Mouse (Mus musculus) intestine, postnatal 0 days (tissue): ENCODE data around the gene Olfr1079. TPM values are rescaled to one million over a fixed set of nuclear protein-coding genes. Genes with fewer than 3 reads are reported as not detected.
"Not testable (repeated sequence)": the region's sequence is repeated elsewhere in the genome, so short reads cannot be mapped to it uniquely, and the experiment has no call there.

ENCODE experiments used
- ATAC-seq: fragments of 200-750 bp; cut with Nextera tagmentation; 2 replicates; pipeline ENCODE4 v1.8.0; 2017; ENCODE audit warnings: mild to moderate bottlenecking, moderate TSS enrichment, moderate library complexity
- H3K27ac ChIP-seq: fragments of 300-500 bp; sonication (generic); 2 replicates; pipeline ENCODE4 v1.5.1; 2014; ENCODE audit warnings: mild to moderate bottlenecking, low read depth, low read length, moderate library complexity
- H3K27me3 ChIP-seq: fragments of 300-500 bp; sonication (generic); replicated peaks from 2 replicates; pipeline ENCODE4 v1.6.1; 2014; ENCODE audit warnings: low read length, mixed read lengths; ENCODE audit not compliant: control insufficient read depth, insufficient read depth
- H3K36me3 ChIP-seq: fragments of 300-500 bp; sonication (generic); 2 replicates; pipeline ENCODE4 v1.6.1; 2014; ENCODE audit warnings: mild to moderate bottlenecking, moderate library complexity; ENCODE audit not compliant: control insufficient read depth, insufficient read depth
- H3K4me1 ChIP-seq: fragments of 300-500 bp; sonication (generic); replicated peaks from 2 replicates; pipeline ENCODE4 v1.6.1; 2014; ENCODE audit warnings: antibody characterized with exemption, low read length, mixed read lengths; ENCODE audit not compliant: control insufficient read depth, insufficient read depth
- H3K4me2 ChIP-seq: fragments of 300-500 bp; sonication (generic); replicated peaks from 2 replicates; pipeline ENCODE4 v1.6.1; 2014; ENCODE audit warnings: low read depth, mild to moderate bottlenecking, moderate library complexity
- H3K4me3 ChIP-seq: fragments of 300-500 bp; sonication (generic); 2 replicates; pipeline ENCODE4 v1.5.1; 2014; ENCODE audit warnings: low read depth, low read length
- H3K9ac ChIP-seq: fragments of 300-500 bp; sonication (generic); 2 replicates; pipeline ENCODE4 v1.6.1; 2014; ENCODE audit warnings: mild to moderate bottlenecking, low read depth, low read length
- H3K9me3 ChIP-seq: fragments of 300-500 bp; sonication (generic); 2 replicates; pipeline ENCODE4 v1.6.1; 2016; ENCODE audit warnings: mixed run types; ENCODE audit not compliant: control insufficient read depth
- CTCF ChIP-seq: sonication (generic); IDR thresholded peaks from 2 replicates; pipeline ENCODE4 v1.5.1; 2016; ENCODE audit warnings: low read depth, mild to moderate bottlenecking, control low read depth, antibody characterized with exemption, moderate library complexity
- WGBS: fragments of 180-500 bp; shearing (Covaris S2); extraction: QIAGEN DNeasy Blood & Tissue Kit; methylation state at CpG from one replicate; pipeline ENCODE4 v1.1.7; 2014; 5-methylcytosine and 5-hydroxymethylcytosine counted together
- polyA plus RNA-seq: library from polyadenylated mRNA; unstranded; fragments of >200 nt; fragmentation: Nextera tagmentation; extraction: Ambion mirVana; gene quantifications from 2 replicates; pipeline ENCODE4 v1.2.1, GENCODE M21; 2015

The Olfr1079 gene
- polyA plus RNA-seq = not detected in 2 replicates

GRCm38 (mm10) chr2:86542380-86542779, at the start of gene Olfr1079:
Olfr1079 (minus strand) TSS chr2:86542480.
- H3K4me1 ChIP-seq = no peaks in the 10 kb centered on the region
- no peaks in the 10 kb centered on the region for H3K9me3 ChIP-seq
- no peak within 1 kb of the TSS for H3K9ac ChIP-seq
- H3K4me3 ChIP-seq = no peak within 1 kb of the TSS
- ATAC-seq = no peak
- 54% methylated on average over 1 of the region's 1 CpGs for WGBS
- H3K4me2 ChIP-seq = no peak within 1 kb of the TSS
- no peak for TF ChIP-seq CTCF
- no peaks in the 10 kb centered on the region for H3K27me3 ChIP-seq
- no peaks in the 10 kb centered on the region for H3K36me3 ChIP-seq
- H3K27ac ChIP-seq = no peak within 1 kb of the TSS

GRCm38 (mm10) chr2:86558135-86558534, 15.9 kb upstream of the Olfr1079 start, which contains the start of gene Olfr1080:
Olfr1080 (minus strand) TSS chr2:86558235.
- H3K4me1 ChIP-seq, H3K4me2 ChIP-seq, H3K9me3 ChIP-seq, H3K27me3 ChIP-seq, H3K36me3 ChIP-seq, H3K4me3 ChIP-seq, H3K27ac ChIP-seq, H3K9ac ChIP-seq, ATAC-seq: not testable (repeated sequence)

DNA sequence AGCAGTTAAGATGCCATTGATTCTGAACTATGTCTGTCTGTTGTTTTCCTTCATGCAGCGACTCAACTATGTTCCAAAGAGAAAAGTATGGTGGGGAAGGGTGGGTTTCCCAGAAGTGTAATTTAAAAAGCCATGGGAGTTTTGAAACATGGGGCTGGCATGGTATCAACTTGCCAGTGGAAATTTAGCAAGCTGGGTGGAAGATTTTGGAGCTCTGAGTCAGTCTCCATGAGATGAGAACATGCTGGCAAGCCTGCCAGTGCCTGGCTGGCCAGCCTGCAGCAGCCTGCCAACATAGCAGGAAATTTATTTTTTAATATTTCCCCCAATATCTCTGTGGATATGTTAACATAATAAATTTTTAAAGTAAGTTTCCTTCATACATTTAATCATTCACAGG, 11.3 kb downstream of the Olfr1079 start:
- Histone ChIP-seq H3K27me3 (no peaks in the 10 kb centered on the region), H3K4me2 (no peak overlapping the region), H3K4me1 (no peaks in the 10 kb centered on the region), H3K9me3 (0 out of 2 replicates have a peak, but pooled peaks cover 2% of the 10 kb centered on the region), H3K9ac (no peak overlapping the region), H3K36me3 (no peaks in the 10 kb centered on the region), H3K27ac (no peak overlapping the region), H3K4me3 (no peak overlapping the region)
- 69% methylated on average over 1 of the region's 1 CpGs for WGBS
- ATAC-seq = no peak
- TF ChIP-seq CTCF = no peak

GRCm38 (mm10) chr2:86508161-86508560, 34.1 kb downstream of the Olfr1079 start, which contains the start of gene Olfr1076:
Olfr1076 (plus strand) TSS chr2:86508461.
- Histone ChIP-seq H3K9me3 (no peaks in the 10 kb centered on the region), H3K27me3 (no peaks in the 10 kb centered on the region), H3K36me3 (no peaks in the 10 kb centered on the region), H3K4me1 (no peaks in the 10 kb centered on the region), H3K4me3 (no peak within 1 kb of the TSS), H3K4me2 (no peak within 1 kb of the TSS), H3K27ac (no peak within 1 kb of the TSS), H3K9ac (no peak within 1 kb of the TSS)
- ATAC-seq = no peak
- TF ChIP-seq CTCF = no peak
- 86% methylated on average over 1 of the region's 1 CpGs for WGBS

DNA sequence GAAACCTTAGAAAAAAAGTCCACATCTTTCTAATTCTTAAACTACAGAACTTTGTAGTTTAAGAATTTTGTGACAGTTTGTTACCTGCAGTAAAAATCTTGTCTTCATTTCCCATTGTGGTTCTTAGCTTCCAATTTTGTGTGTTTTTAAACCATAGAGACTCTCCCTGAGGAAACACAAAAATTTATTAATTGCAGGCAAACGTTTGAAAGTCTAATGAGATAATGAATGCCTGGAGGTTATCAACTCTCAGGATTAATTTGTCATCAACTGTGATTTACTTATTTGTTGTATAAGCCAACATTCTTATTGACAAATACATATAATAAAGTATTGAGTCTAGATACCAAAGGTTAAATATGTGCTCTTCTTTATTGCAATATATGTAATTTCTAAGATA, 55.0 kb downstream of the Olfr1079 start, which contains the start of gene Olfr228:
Gene Olfr228, minus strand, starts transcription at position 101 of the 400 bp plus-strand sequence.
- Histone ChIP-seq H3K9me3 (no peaks in the 10 kb centered on the region), H3K4me2 (no peak within 1 kb of the TSS), H3K4me3 (no peak within 1 kb of the TSS), H3K36me3 (no peaks in the 10 kb centered on the region), H3K27me3 (no peaks in the 10 kb centered on the region), H3K4me1 (no peaks in the 10 kb centered on the region), H3K27ac (no peak within 1 kb of the TSS), H3K9ac (no peak within 1 kb of the TSS)
- no peak for TF ChIP-seq CTCF
- no peak for ATAC-seq
- 30% methylated on average over 1 of the region's 1 CpGs for WGBS

Other genes starting within 250 kb of the Olfr1079 start
- not detected in 2 replicates for gene Olfr1053, start 227.2 kb downstream of the Olfr1079 start, polyA plus RNA-seq
- gene Olfr1054, start 207.0 kb downstream of the Olfr1079 start, polyA plus RNA-seq = not detected in 2 replicates
- gene Olfr1055, start 192.2 kb downstream of the Olfr1079 start, polyA plus RNA-seq = not detected in 2 replicates
- gene Olfr1056, start 180.0 kb downstream of the Olfr1079 start, polyA plus RNA-seq = not detected in 2 replicates
- not detected in 2 replicates for gene Olfr1057, start 164.1 kb downstream of the Olfr1079 start, polyA plus RNA-seq
- gene Olfr1058, start 153.9 kb downstream of the Olfr1079 start, polyA plus RNA-seq = not detected in 2 replicates
- gene Olfr1061, start 128.4 kb downstream of the Olfr1079 start, polyA plus RNA-seq = not detected in 2 replicates
- gene Olfr1062, start 115.7 kb downstream of the Olfr1079 start, polyA plus RNA-seq = not detected in 2 replicates
- not detected in 2 replicates for gene Olfr1065, start 91.9 kb downstream of the Olfr1079 start, polyA plus RNA-seq
- gene Olfr1066, start 86.2 kb downstream of the Olfr1079 start, polyA plus RNA-seq = not detected in 2 replicates
- gene Olfr228, start 55.1 kb downstream of the Olfr1079 start, polyA plus RNA-seq = not detected in 2 replicates
- gene Olfr1076, start 34.0 kb downstream of the Olfr1079 start, polyA plus RNA-seq = not detected in 2 replicates
- gene Olfr1080, start 15.8 kb upstream of the Olfr1079 start, polyA plus RNA-seq = not detected in 2 replicates
- not detected in 2 replicates for gene Olfr1082, start 56.5 kb upstream of the Olfr1079 start, polyA plus RNA-seq
- not detected in 2 replicates for gene Olfr1084, start 97.2 kb upstream of the Olfr1079 start, polyA plus RNA-seq
- gene Olfr1085, start 119.5 kb upstream of the Olfr1079 start, polyA plus RNA-seq = not detected in 2 replicates
- not detected in 2 replicates for gene Olfr1086, start 137.6 kb upstream of the Olfr1079 start, polyA plus RNA-seq
- not detected in 2 replicates for gene Olfr1087, start 155.9 kb upstream of the Olfr1079 start, polyA plus RNA-seq
- not detected in 2 replicates for gene Olfr1089, start 191.2 kb upstream of the Olfr1079 start, polyA plus RNA-seq
- not detected in 2 replicates for gene Olfr1090, start 216.5 kb upstream of the Olfr1079 start, polyA plus RNA-seq
- not detected in 2 replicates for gene Olfr1093, start 240.0 kb upstream of the Olfr1079 start, polyA plus RNA-seq